Mouse (Mus musculus) gastrocnemius, postnatal 14 days (tissue): ENCODE data around the gene Arid3c. TPM values are rescaled to one million over a fixed set of nuclear protein-coding genes. Genes with fewer than 3 reads are reported as not detected.
A peak's percentile ranks its signal among the peaks of the same experiment; 100 is the strongest.

ENCODE experiments used
- DNase-seq: peaks from one replicate; pipeline ENCODE4 v3.0.0; 2021; ENCODE audit warnings: mixed read lengths
- intact Hi-C: fragments of 180-260 bp; cut with DNase I; formaldehyde crosslinking; loops from one replicate; pipeline ENCODE4 v1.15.1; 2025; ENCODE audit warnings: low total_unique reads
- total RNA-seq, 2 experiments: library from RNA; stranded (reverse); gene quantifications; 2 replicates each; pipeline ENCODE4 v1.2.3; 2021

Arid3c gene
- total RNA-seq, 2 experiments from 2014 or later = not detected

- DNase-seq = peak; percentile 79
- intact Hi-C loops = no loop called here
Measured at GRCm38 (mm10) chr4:41755338-41756305, 24.7 kb upstream of the Arid3c start, which contains the start of gene Sigmar1. Gene Sigmar1 (minus strand): TSS chr4:41756157.

GRCm38 (mm10) chr4:41754797-41755337 lies 23.9 kb upstream of the Arid3c start, which contains the start of gene Galt:
Gene Galt (plus strand): TSS chr4:41755228.
- no peak for DNase-seq
- intact Hi-C loops = no loop called here

DNA sequence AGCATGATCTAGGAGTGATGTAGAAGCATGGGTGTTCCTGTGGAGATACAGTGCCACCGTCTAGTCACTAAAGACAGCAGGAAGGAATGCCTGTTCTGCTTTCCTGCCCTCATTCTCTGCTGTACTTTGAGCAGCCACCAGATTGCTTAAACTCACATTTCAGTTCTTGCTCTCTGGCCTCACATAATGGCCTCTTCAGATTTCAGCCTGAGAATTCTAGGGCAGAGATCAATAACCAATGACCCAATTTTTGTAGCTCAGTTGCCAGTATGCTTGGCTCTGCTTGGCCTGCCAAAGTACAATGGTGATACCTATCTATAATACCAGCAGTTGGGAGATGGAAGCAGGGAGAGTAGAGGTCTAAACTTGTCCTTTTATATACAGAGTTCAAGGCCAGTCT lies 14.1 kb upstream of the Arid3c start:
- no peak for DNase-seq
- intact Hi-C loops = no loop called here

- DNase-seq = no peak
- intact Hi-C loops = no loop called here
Measured at GRCm38 (mm10) chr4:41744131-41744530, 13.2 kb upstream of the Arid3c start.

DNA sequence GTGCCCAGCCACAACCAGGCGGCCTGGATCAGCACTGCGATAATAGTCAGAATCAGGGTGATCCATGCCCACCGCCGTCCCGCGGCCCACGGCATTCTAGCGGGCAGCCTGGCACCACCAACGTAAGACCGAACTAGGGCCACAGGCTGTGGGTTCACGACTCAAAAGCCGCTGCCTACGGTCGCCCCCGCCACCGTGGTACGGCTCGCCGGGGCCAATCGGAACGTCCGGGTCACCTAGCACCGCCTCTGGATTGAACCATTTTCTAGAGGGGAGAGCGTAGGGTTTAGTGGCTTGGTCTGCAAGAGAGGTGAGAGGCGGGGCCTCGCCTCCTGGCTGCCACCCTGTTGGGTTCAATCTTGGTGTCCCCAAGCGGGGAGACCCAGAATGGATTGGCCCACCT lies 10.2 kb upstream of the Arid3c start:
- intact Hi-C loops = no loop called here
- peak; percentile 90 for DNase-seq

DNA sequence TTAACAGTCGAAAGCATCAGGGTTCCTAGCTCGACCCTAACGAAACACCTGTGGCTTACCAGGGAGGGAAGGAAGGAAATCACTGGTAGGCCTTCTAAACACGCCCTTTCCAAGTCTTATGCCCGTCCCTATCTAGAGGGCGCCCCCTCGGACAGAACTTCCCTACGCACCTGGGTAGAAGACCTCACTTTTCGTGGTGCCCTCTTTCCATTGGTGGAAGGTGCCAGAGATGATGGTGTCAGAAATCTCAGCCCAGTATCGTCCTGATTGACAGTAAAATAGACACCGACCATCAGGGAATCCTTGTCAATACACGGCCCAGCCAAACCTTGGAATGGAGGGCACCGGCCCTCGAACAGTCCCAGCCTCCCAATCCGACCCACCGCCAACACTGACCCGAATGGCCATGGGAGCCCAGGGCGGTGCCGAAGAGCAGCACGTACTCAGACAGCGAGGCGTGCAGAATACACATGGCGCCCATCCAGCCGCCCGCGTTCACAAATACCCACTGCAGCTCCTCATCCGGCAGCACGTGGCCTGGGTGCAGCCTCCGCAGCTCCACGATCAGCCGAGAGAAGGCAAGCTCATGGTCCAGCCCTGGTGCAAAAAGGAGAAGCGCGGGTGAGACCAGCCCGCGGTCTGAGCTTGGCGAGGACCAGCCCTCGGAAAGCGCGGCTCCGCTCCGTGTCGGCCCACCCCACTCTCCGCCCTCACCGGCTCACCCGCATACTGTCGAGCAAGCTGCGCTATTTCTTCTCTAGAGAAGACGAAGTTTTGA lies 9.6 kb upstream of the Arid3c start:
- peak; percentile 64 for DNase-seq
- intact Hi-C loops = no loop called here

DNA sequence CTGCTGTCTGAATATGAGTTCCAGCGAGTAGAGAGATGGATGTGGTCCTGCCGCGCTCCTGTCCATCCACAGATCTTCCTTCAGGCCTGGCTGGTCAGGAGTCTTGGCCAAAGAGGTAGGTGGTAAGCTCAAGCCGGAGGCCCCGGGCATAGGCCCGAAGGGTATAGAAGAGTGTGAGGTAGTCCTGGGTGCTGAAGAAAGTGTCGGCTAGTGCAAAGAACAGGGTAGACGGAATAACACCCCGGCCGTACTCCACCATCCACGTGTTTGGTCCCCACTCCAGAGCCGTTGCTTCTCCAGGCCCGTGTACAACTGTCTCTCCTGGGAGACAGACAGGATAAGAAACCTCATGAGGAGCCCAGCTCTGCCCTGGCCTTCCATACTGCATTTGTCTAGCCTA lies 8.3 kb upstream of the Arid3c start:
- no peak for DNase-seq
- intact Hi-C loops = no loop called here

- intact Hi-C loops = no loop called here
- DNase-seq = no peak
Measured at GRCm38 (mm10) chr4:41738256-41738603, 7.3 kb upstream of the Arid3c start.

DNA sequence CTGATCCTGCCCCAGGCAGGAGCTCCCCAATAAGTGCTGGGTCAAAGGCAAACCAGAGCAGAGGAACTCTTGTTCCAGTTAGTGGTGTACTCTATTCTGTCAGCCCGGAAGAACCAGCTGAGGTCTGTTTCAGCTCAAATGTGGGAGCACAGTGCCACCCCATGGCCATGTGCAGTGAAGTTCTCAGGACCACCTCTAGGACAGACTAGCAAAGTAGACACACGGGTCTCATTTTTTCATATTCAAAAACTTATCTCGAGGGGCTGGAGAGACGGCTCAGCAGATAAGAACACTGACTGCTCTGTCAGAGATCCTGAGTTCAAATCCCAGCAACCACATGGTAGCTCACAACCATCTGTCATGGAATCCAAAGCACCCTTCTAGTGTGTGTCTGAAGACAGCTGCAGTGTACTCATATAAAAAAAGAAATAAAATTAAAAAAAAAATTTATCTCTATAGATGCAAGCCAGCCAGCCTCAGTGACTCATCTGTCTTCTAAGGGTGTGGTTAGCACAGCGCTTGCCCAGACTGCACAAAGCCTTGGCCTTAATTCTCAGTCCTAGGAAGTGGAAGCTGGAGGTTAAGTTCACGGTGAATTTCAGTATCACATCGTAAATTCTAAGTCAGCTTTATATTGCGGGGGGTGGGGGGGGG lies 6.8 kb upstream of the Arid3c start:
- DNase-seq = peak; percentile 73
- intact Hi-C loops = loop anchor here (2.0 kb wide), 1 partner anchor 21 kb away; no protein-coding TSS in a partner anchor

- no peak for DNase-seq
- intact Hi-C loops = no loop called here
Measured at GRCm38 (mm10) chr4:41726826-41727621, 3.9 kb downstream of the Arid3c start.

DNA sequence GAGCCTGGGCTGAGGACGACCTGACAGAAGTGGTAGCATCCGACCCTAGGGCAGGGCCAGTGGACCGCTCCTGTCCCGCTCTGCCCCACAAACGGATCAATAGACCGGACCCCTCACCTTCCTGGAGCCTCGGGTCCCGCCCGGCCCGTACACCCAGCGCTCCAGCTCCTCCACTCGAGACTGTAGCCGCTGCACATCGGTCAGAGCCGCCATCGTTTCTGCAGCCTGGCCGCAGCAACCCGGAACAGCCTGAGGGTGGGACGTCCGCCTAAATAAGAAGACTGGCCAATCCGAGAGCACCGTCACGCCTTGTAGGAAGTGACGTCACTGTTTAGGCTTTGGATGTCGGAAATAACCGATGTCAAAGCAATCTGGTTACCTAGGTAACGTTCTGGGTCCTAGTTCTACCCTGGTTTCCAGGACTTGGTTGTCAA lies 8.0 kb downstream of the Arid3c start, which contains the start of gene Dctn3:
Gene Dctn3, minus strand, starts transcription at position 253 of the 434 bp plus-strand sequence.
- intact Hi-C loops = no loop called here
- peak; percentile 83 for DNase-seq

DNA sequence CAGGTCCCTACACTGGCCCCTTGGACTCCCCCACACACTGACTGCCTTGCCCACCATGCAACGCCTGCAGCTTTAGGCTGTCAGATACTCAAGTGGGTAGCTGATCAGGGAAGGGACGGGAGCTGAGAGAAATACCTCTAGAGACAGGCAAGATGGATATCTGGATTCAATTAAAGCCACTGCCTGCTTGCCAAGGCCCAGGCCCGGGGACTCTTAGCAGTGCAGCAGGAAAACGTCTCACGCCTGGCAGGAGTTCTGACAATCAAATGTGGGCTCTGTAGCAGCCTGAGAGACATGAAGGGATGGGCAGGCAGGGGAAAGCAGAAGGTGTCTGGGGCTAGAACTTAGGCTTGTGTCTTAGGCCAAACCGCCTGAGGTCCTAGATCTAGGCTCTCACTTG lies 14.1 kb downstream of the Arid3c start:
- intact Hi-C loops = loop anchor here (2.0 kb wide), 1 partner anchor 20 kb away; no protein-coding TSS in a partner anchor
- DNase-seq = no peak

- no peak for DNase-seq
- intact Hi-C loops = no loop called here
Measured at GRCm38 (mm10) chr4:41715596-41715995, 15.3 kb downstream of the Arid3c start.

DNA sequence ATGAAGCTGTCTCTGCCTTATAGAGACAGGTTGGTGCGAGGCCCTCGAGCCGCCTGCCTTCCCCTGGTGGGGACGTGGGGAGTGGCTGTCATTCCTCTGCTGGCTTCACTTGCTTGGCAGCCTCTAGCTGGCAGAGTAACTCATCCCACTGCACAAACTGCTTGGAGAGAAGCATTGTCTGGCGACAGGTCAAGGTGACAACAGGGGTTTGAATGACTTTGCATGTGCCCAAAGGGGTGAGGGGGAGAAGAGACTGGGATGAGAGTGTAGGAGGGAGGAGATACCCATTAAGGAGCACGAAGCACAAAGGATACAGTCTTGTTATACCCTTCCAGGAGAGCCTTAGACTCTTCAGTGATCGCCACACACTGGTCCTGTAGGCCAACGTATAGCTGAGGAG lies 15.9 kb downstream of the Arid3c start:
- DNase-seq = no peak
- intact Hi-C loops = no loop called here

- intact Hi-C loops = no loop called here
- peak; percentile 59 for DNase-seq
Measured at GRCm38 (mm10) chr4:41714276-41714675, 16.7 kb downstream of the Arid3c start.

GRCm38 (mm10) chr4:41713197-41714067 lies 17.5 kb downstream of the Arid3c start, which contains the start of gene Rpp25l:
Gene Rpp25l (minus strand): TSS chr4:41713534.
- DNase-seq = peak; percentile 80
- intact Hi-C loops = no loop called here

GRCm38 (mm10) chr4:41712421-41713196 lies 18.3 kb downstream of the Arid3c start:
- DNase-seq = peak; percentile 55
- intact Hi-C loops = no loop called here
